Mouse (Mus musculus) kidney, adult 2 months (tissue): ENCODE data around the gene Myo18b. TPM values are rescaled to one million over a fixed set of nuclear protein-coding genes. Genes with fewer than 3 reads are reported as not detected.

Source experiments
- DNase-seq: peaks from one replicate; pipeline ENCODE4 v3.0.0; 2021
- H3K27ac ChIP-seq: fragments of 200-500 bp; 2 replicates; pipeline ENCODE4 v1.5.1; 2012; ENCODE audit warnings: low read depth, low read length, control low read depth, inconsistent platforms; ENCODE audit not compliant: insufficient read depth
- H3K27me3 ChIP-seq: fragments of 200-500 bp; replicated peaks from 2 replicates; pipeline ENCODE4 v1.6.1; 2012; ENCODE audit warnings: mild to moderate bottlenecking, moderate library complexity, low read length, inconsistent platforms; ENCODE audit not compliant: control insufficient read depth, insufficient read depth
- H3K36me3 ChIP-seq: fragments of 200-500 bp; 2 replicates; pipeline ENCODE4 v1.6.1; 2012; ENCODE audit warnings: mild to moderate bottlenecking, moderate library complexity, low read length, inconsistent platforms; ENCODE audit not compliant: control insufficient read depth, insufficient read depth
- H3K4me1 ChIP-seq: fragments of 200-500 bp; 2 replicates; pipeline ENCODE4 v1.6.1; 2011; ENCODE audit warnings: low read length; ENCODE audit not compliant: control insufficient read depth, insufficient read depth
- H3K4me3 ChIP-seq: fragments of 200-500 bp; 2 replicates; pipeline ENCODE4 v1.5.1; 2011; ENCODE audit warnings: mild to moderate bottlenecking, low read depth, low read length, control low read depth; ENCODE audit not compliant: insufficient read depth
- CTCF ChIP-seq: fragments of 200-500 bp; conservative IDR thresholded peaks from 2 replicates; pipeline ENCODE4 v1.5.1; 2011; ENCODE audit warnings: low read depth, mild to moderate bottlenecking, control low read depth, low read length, moderate library complexity, mixed read lengths; ENCODE audit not compliant: insufficient read depth, insufficient read length
- POLR2A ChIP-seq: fragments of 200-500 bp; IDR thresholded peaks from one replicate; pipeline ENCODE4 v1.6.1; 2011; ENCODE audit warnings: low read depth, low read length, control low read depth
- WGBS: fragments of 180-500 bp; shearing (Covaris S2); methylation state at CpG from one replicate; pipeline ENCODE4 v1.1.7; 2018; 5-methylcytosine and 5-hydroxymethylcytosine counted together
- polyA plus RNA-seq: library from polyadenylated mRNA; depleted of rRNA; stranded (reverse); fragments of >200 nt; gene quantifications from 2 replicates; pipeline ENCODE4 v1.2.3, GENCODE M21; 2012

Gene Myo18b
- polyA plus RNA-seq, 1 experiment = 1.2 TPM

DNA sequence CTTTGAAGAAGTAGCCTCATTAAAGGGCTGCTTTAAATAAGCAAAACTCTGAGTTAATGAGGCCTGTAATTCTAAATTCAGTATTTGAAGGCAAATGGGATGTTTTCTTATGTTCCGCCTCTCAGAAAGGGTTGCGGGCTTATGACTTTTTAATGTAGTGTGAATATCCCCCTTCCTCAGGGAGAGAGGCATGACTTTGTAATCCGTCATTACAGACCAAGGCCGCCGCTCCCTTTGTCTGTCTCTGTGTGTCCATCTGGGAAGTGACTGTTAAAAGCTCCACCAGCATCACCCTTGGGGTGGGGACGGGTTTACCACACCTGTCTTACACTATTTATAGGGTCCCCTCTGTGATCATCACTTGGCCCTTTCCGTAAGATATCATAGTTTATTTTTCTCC lies 100.1 kb downstream of the Myo18b start:
- Histone ChIP-seq H3K4me3 (no peak overlapping the region), H3K36me3 (no peaks in the 10 kb centered on the region), H3K4me1 (no peaks in the 10 kb centered on the region), H3K27me3 (no peaks in the 10 kb centered on the region), H3K27ac (no peak overlapping the region)
- no peak for TF ChIP-seq CTCF
- no peak for DNase-seq
- 39% methylated on average over 7 of the region's 7 CpGs for WGBS

DNA sequence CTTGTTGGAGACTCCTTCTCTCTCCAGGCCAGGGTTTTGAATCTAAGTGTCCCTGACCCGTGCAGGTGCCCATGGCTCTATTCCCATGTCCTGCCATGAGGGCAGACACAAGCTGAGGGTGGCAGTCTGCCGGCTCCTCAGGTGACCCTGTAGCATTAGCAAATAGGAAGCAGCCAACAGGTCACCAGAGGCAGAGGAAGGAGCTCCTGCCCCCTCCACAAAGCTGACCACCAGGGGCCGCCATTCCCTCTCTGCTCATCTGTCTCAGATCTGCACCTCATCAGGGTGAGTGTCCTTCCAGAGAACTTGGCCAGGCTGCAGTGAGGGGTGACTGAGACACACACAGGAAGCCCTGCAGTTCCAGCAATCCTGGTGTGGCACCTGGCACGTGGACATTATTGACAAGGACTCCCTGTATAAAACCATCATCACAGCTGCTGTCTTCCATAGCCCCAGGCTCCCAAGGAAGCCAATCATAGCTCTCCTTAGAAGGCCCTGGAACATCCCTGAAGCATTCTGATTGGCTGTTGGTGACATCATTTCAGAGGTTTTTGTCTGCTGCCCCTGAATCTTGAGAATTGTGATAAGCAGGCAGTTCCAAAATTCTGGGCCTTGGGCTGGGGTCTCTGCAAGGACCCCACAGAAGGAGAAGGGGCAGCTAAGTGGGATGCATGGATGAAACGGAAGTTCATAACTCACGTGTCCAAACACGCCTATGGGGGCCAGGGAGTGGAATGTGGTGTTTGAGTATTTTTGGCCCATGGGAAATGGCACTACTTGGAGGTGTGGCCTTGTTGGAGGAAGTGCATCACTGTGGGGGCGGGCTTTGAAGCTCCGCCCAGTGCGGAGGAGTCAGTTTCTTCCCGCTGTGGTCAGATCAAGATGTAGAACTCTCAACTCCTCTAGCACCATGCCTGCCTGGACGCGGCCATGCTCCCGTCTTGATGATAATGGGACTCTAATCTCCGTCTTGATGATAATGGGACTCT lies 104.1 kb downstream of the Myo18b start:
- Histone ChIP-seq H3K27me3 (no peaks in the 10 kb centered on the region), H3K4me3 (no peak overlapping the region), H3K4me1 (no peaks in the 10 kb centered on the region), H3K27ac (no peak overlapping the region), H3K36me3 (no peaks in the 10 kb centered on the region)
- WGBS = 76% methylated on average over 15 of the region's 15 CpGs
- TF ChIP-seq CTCF = 0 out of 2 replicates have a peak, but pooled peaks have one; percentile 9
- no peak for TF ChIP-seq POLR2A
- no peak for DNase-seq

DNA sequence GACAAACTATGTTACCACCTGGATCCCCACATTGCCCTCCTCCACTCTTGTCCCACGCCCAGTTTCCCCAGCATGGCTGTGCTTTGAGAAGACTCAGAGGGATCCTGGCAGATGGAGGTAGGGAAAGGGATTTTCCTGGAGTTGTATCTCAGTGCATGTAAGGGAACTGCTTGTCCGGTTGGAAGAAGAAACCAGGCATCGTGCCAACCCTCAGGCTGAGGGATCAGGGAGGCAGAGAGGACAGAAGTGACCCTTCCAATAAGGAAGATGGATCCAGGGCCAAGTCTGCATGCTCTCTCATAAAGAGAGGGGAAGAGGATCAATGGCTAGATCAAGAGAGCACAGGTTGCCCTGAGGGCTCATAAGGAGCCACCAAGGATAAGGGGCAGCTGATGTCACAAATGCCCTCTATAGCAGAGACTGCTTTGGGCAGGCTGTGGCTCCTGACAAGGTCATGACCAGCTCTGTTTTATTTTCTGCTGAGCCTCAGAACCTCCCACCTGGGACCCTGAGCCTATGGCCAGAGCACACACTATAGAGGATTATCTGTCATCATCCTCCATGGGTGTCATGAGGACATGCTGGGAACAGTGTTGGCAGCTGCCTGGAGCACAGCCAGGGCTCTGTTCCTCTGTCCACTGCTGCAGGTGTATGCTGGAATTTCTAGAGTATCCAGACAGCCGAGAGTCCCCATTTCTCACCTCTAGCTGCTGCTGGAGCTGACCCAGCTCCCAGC lies 105.6 kb downstream of the Myo18b start:
- Histone ChIP-seq H3K27ac (no peak overlapping the region), H3K36me3 (no peaks in the 10 kb centered on the region), H3K4me1 (no peaks in the 10 kb centered on the region), H3K27me3 (no peaks in the 10 kb centered on the region), H3K4me3 (no peak overlapping the region)
- no peak for DNase-seq
- WGBS = 65% methylated on average over 4 of the region's 4 CpGs
- TF ChIP-seq CTCF (no peak), POLR2A (no peak)

DNA sequence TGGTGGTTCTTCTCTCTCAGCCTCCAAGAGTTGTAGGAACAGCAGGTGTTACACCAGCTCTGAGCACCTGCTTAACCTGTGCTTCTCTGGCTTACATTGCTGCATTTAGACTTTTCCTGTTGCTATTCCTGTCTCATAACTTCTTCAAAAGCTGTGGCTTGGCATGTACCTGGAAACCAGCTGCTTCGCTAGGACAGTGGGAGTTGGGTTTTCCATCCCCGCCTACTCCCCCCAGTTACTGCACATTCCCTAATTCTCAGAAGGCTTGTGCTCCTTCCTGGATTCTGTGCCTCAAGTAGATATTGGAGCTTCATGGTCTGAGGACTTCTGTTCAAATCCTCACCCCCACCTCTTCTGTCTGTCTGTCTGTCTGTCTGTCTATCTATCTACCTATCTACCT lies 107.7 kb downstream of the Myo18b start:
- H3K4me3 ChIP-seq = no peak overlapping the region
- H3K4me1 ChIP-seq = no peaks in the 10 kb centered on the region
- H3K27me3 ChIP-seq = no peaks in the 10 kb centered on the region
- H3K27ac ChIP-seq = no peak overlapping the region
- TF ChIP-seq CTCF = no peak
- no peak for TF ChIP-seq POLR2A
- no peaks in the 10 kb centered on the region for H3K36me3 ChIP-seq
- DNase-seq = no peak
- 90% methylated on average over 2 of the region's 2 CpGs for WGBS

DNA sequence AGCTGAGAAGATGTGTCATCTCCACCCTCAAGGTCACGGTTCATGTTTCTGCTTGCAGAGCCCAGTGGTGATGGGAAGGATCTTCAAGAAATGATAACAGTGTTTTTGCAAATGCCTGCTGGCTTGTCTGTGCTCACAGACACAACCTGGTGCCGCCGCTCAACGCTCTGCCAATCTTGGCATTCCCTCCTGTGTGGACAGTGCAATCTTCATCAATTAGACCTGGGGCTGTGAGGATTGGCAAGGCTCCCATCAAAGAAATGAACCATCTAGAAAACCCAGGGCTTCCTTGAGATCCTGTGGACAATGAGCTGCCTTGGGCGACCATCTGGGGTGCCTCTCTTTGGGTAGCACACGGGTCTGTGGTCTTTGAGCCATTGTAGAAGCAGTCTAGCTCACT lies 109.4 kb downstream of the Myo18b start:
- Histone ChIP-seq H3K4me3 (no peak overlapping the region), H3K27ac (no peak overlapping the region), H3K4me1 (no peaks in the 10 kb centered on the region), H3K36me3 (no peaks in the 10 kb centered on the region), H3K27me3 (no peaks in the 10 kb centered on the region)
- no peak for DNase-seq
- TF ChIP-seq POLR2A (no peak), CTCF (no peak)
- WGBS = 87% methylated on average over 6 of the region's 6 CpGs

DNA sequence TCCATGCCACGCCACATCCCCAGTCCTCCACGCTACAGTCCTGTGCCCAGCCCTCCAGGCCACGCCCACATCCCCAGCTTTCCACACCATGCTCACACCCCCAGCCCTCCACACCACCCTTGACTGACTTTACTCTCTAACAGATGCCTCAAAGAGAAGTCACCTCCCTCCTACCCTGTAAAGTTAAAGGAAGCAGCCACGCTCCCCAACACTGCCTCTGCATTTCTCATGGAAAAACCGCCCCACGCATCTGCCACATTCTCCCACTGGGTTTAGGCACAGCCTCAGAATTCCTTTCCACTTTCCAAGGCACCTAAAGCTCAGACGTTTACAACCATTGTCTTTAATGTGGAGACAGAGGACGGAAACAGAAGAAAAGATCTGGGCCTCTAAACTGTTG lies 110.1 kb downstream of the Myo18b start:
- WGBS = 60% methylated on average over 8 of the region's 8 CpGs
- Histone ChIP-seq H3K27me3 (no peaks in the 10 kb centered on the region), H3K4me1 (no peaks in the 10 kb centered on the region), H3K36me3 (no peaks in the 10 kb centered on the region), H3K27ac (no peak overlapping the region), H3K4me3 (no peak overlapping the region)
- no peak for DNase-seq
- TF ChIP-seq CTCF = no peak
- no peak for TF ChIP-seq POLR2A

DNA sequence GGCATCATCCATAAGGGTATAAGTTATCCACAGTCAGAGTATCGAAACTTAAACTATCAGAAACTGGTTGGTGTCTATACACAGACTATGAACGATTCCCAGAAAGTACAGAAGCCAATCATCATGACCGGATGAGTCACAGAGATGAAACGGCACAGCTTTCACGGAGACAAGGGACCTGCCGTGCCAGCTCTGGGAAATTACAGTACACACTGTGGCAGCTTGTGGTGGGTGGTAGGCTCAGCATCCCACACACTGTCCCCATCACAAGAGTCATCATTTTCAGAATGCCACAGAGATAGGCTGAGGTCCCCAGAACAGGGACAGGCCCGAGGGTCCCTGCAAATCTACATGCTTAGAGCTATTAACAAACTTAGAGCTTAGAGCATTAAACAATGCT lies 114.4 kb downstream of the Myo18b start:
- no peak for TF ChIP-seq POLR2A
- DNase-seq = no peak
- WGBS = 81% methylated on average over 7 of the region's 7 CpGs
- Histone ChIP-seq H3K36me3 (no peaks in the 10 kb centered on the region), H3K4me3 (no peak overlapping the region), H3K27me3 (no peaks in the 10 kb centered on the region; the same call in 1 of the 2 replicates), H3K27ac (no peak overlapping the region), H3K4me1 (no peaks in the 10 kb centered on the region)
